Mouse (Mus musculus) kidney, postnatal 0 days (tissue): ENCODE results near the gene Sh3pxd2a. TPM values are rescaled to one million over a fixed set of nuclear protein-coding genes. Genes with fewer than 3 reads are reported as not detected.
A peak's percentile ranks its signal among the peaks of the same experiment; 100 is the strongest.

ENCODE experiments used
- ATAC-seq: fragments of 200-750 bp; cut with Nextera tagmentation; replicated peaks from 2 replicates; pipeline ENCODE4 v1.8.0; 2017; ENCODE audit warnings: low read depth, moderate number of reproducible peaks, moderate TSS enrichment, moderate library complexity; ENCODE audit not compliant: low FRiP score
- DNase-seq: peaks from one replicate; pipeline ENCODE4 v3.0.0-alpha.2; 2016; ENCODE audit warnings: low spot score
- H3K27ac ChIP-seq: fragments of 300-500 bp; sonication (generic); 2 replicates; pipeline ENCODE4 v1.5.1; 2014; ENCODE audit warnings: mild to moderate bottlenecking
- H3K27me3 ChIP-seq: fragments of 300-500 bp; sonication (generic); 2 replicates; pipeline ENCODE4 v1.6.1; 2014; ENCODE audit warnings: low read length, mixed read lengths; ENCODE audit not compliant: insufficient read depth
- H3K36me3 ChIP-seq: fragments of 300-500 bp; sonication (generic); 2 replicates; pipeline ENCODE4 v1.6.1; 2014; ENCODE audit warnings: low read length, mixed read lengths; ENCODE audit not compliant: insufficient read depth
- H3K4me1 ChIP-seq: fragments of 300-500 bp; sonication (generic); replicated peaks from 2 replicates; pipeline ENCODE4 v1.6.1; 2014; ENCODE audit warnings: antibody characterized with exemption, low read length, mixed read lengths; ENCODE audit not compliant: insufficient read depth
- H3K4me2 ChIP-seq: fragments of 300-500 bp; sonication (generic); 2 replicates; pipeline ENCODE4 v1.6.1; 2014; ENCODE audit warnings: mild to moderate bottlenecking, low read length, moderate library complexity, mixed read lengths
- H3K4me3 ChIP-seq: fragments of 300-500 bp; sonication (generic); replicated peaks from 2 replicates; pipeline ENCODE4 v1.5.1; 2014; ENCODE audit warnings: low read depth, low read length
- H3K9ac ChIP-seq: fragments of 300-500 bp; sonication (generic); 2 replicates; pipeline ENCODE4 v1.6.1; 2014; ENCODE audit warnings: low read depth, low read length
- H3K9me3 ChIP-seq: fragments of 300-500 bp; sonication (generic); replicated peaks from 2 replicates; pipeline ENCODE4 v1.6.1; 2016; ENCODE audit warnings: low read length, inconsistent platforms, mixed read lengths
- CTCF ChIP-seq: IDR thresholded peaks from 2 replicates; pipeline ENCODE4 v1.5.1; 2016; ENCODE audit warnings: antibody characterized with exemption, low read depth, mild to moderate bottlenecking, moderate library complexity
- WGBS: fragments of 180-500 bp; shearing (Covaris S2); extraction: QIAGEN DNeasy Blood & Tissue Kit; methylation state at CpG from one replicate; pipeline ENCODE4 v1.1.7; 2014; 5-methylcytosine and 5-hydroxymethylcytosine counted together
- polyA plus RNA-seq: library from polyadenylated mRNA; unstranded; fragments of >200 nt; fragmentation: Nextera tagmentation; extraction: Ambion mirVana; gene quantifications from 2 replicates; pipeline ENCODE4 v1.2.1, GENCODE M21; 2015

Sh3pxd2a gene
- polyA plus RNA-seq, 1 experiment from 2014 or later = 4.1 TPM

DNA sequence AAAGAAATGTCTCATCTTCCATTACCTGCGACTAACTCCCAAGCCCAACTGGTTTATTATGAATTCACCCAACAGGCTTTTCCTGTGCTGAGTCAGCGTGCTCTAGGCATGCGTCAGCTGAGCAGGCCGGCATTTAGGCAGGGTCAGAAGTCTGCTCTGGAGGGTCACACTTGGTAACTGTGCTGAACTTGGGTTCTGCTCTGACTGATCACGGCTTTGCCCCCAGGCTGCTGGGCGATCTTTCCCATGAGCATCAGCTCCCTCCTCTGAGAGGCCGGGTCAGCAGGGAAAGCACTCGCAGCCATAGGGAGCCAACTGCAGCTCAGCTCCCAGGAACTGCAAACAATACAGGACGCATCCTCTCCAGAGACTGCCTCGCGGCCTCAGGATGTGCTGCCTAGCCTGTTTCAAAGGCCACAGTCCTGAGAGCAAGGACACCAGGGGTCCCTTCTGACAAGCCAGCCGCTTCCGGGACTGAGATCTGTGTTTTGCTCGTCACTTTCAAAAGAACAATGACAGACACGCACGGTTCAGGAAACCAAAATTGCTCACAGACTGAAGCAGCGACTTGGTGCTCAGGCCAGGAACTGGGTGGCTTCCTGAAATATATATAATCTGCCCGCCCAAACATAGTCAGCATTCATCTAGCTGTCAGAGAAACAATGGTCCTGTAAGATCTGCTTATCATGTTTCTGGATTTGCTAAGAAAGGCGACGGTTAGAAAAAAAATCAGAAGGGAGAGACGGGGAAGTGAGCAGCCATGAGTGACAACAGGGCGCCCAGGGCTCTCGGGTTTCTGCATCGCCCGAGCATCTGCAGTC is 46.5 kb upstream of the Sh3pxd2a start:
- Histone ChIP-seq H3K4me2 (peak overlapping the region; percentile 10; the same call in 1 of the 2 replicates), H3K27me3 (no peaks in the 10 kb centered on the region), H3K9ac (no peak overlapping the region), H3K4me3 (no peak overlapping the region), H3K27ac (peak overlapping the region; percentile 88), H3K9me3 (no peaks in the 10 kb centered on the region), H3K36me3 (peaks cover 8% of the 10 kb centered on the region; the same call in 1 of the 2 replicates), H3K4me1 (peaks cover 12% of the 10 kb centered on the region; the same call in 1 of the 2 replicates)
- no peak for TF ChIP-seq CTCF
- ATAC-seq = peak; percentile 33
- WGBS = 30% methylated on average over 25 of the region's 25 CpGs
- DNase-seq = peak; percentile 70

DNA sequence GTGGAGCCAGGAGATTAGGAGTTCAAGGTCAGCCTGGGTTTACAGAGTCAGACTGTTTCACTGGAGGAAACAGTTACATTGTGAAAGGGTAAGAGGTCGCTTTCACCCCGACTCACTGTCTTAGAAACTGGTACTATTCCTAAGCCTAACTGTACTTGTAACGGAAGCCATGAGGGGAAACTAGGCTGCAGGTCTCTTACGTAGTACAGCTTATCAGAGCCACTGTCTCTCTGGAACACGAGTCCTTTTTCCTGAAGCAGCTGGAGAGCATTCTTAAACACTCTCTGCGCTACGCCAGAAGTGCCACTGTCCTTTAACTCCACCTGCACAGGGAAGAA is 45.9 kb upstream of the Sh3pxd2a start:
- Histone ChIP-seq H3K9ac (no peak overlapping the region), H3K27ac (peak overlapping the region; percentile 88), H3K4me1 (peaks cover 12% of the 10 kb centered on the region; the same call in 1 of the 2 replicates), H3K9me3 (no peaks in the 10 kb centered on the region), H3K4me3 (no peak overlapping the region), H3K27me3 (no peaks in the 10 kb centered on the region), H3K4me2 (no peak overlapping the region), H3K36me3 (peaks cover 9% of the 10 kb centered on the region; the same call in 1 of the 2 replicates)
- ATAC-seq = no peak
- TF ChIP-seq CTCF = no peak
- WGBS = 69% methylated on average over 7 of the region's 7 CpGs
- DNase-seq = peak; percentile 21

DNA sequence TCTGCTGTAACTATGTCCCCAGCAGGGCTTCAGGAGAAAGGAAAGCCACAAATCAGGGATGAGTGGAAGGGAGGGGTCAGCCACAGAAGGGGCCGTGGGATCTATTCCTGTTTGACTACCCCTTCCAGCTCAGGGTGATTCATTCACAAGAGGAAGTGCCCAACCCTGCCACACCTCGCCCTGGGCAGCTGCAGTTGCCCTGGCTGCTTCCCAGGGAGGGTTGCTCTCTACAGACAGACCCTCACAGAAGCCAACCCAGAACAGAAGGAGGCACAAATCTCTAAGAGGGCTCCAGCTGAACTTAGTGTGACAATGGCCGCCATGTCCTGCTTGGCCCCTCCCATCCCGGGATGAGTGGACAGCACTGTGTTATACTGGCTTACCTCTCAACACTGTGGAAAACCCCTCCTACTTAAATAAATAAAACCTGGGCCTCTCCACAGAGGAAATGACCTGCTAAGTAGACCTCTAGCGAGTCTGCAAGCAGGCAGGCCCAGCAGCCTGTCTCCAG is 44.6 kb upstream of the Sh3pxd2a start:
- Histone ChIP-seq H3K36me3 (peaks cover 6% of the 10 kb centered on the region; the same call in 1 of the 2 replicates), H3K4me2 (no peak overlapping the region), H3K27ac (peak overlapping the region; percentile 88), H3K9ac (no peak overlapping the region), H3K4me1 (peaks cover 12% of the 10 kb centered on the region; the same call in 1 of the 2 replicates), H3K4me3 (no peak overlapping the region), H3K27me3 (no peaks in the 10 kb centered on the region), H3K9me3 (no peaks in the 10 kb centered on the region)
- WGBS = 51% methylated on average over 5 of the region's 5 CpGs
- ATAC-seq (peak; percentile 11; the same call in 1 of the 2 replicates), DNase-seq (peak; percentile 65)
- no peak for TF ChIP-seq CTCF

DNA sequence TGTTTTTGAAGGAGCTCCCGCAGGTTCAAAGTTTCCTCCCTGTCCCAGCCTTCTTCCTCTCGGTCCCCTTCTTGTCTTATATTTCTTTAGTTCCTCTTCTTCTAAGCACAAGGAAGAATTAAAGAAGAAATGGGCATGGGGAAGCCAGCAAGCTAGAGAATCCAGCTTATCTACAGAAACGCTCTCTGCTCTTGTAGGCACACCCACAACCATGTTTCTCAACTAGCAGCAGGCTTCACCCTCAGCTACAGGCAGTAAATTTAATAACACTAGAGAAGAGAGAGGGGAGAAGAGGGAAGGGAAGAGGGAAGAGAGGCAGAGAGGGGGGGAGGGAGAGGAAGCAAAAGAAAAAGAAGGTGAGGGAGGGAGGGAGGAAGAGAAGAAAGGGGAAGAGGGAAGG is 44.0 kb upstream of the Sh3pxd2a start:
- Histone ChIP-seq H3K36me3 (peaks cover 6% of the 10 kb centered on the region; the same call in 1 of the 2 replicates), H3K9me3 (no peaks in the 10 kb centered on the region), H3K9ac (no peak overlapping the region), H3K4me1 (peaks cover 12% of the 10 kb centered on the region; the same call in 1 of the 2 replicates), H3K27ac (peak overlapping the region; percentile 88), H3K27me3 (no peaks in the 10 kb centered on the region), H3K4me3 (no peak overlapping the region), H3K4me2 (0 out of 2 replicates have a peak overlapping the region, but pooled peaks have one; percentile 18)
- no peak for TF ChIP-seq CTCF
- DNase-seq = peak; percentile 48
- no peak for ATAC-seq
- 49% methylated on average over 3 of the region's 3 CpGs for WGBS

DNA sequence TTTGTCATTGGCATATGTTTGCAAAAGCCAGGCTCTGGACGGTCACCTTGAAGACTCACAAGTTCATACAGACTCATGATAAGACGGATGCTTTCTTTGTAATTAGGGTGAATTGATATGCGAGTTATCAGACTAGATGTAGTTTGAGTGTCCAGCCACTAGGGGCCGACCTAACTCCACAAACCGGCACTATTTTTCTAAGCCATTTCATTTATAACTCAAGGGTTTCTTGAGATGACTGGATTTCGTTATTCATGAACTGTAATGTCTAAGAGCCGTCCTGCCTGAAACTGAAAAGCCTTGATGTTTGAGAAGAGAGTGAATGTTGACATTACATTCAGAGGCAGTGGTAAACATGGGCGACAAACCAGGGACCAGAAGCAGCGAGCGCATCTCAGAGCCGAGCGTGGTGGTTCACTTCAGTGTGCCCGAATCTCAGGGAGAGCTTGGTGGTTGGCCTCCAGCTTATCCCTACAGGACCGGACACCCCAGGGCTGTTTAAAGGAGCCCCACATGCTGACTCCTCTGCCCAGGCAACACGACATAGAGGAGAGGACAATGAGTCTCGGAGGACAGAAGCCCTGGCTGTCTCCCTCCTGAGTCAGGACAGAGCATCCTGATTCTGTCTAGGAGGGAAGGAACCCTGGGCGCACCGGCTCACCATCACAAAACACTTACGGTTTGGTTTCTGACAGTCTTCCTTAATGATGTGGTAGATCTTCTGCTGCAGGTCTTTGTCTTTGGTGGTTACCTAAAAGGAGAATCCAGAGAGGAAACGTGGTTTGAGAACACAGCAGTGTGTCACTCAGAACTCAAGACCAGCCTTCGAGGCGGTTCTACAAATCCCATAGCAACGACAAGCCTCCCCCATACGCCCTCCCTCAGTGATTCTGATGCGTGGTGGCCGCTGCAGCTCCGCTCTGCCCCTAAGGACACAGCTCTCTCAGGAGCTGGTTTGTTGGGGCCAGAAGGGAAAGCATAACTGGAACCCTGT is 43.2 kb upstream of the Sh3pxd2a start:
- ATAC-seq = no peak
- Histone ChIP-seq H3K36me3 (peaks cover 6% of the 10 kb centered on the region; the same call in 1 of the 2 replicates), H3K4me2 (0 out of 2 replicates have a peak overlapping the region, but pooled peaks have one; percentile 18), H3K9ac (no peak overlapping the region), H3K4me3 (no peak overlapping the region), H3K27ac (peak overlapping the region; percentile 88; the same call in 1 of the 2 replicates), H3K9me3 (no peaks in the 10 kb centered on the region), H3K27me3 (no peaks in the 10 kb centered on the region), H3K4me1 (peaks cover 12% of the 10 kb centered on the region; the same call in 1 of the 2 replicates)
- DNase-seq = peak; percentile 92
- WGBS = 48% methylated on average over 27 of the region's 27 CpGs
- peak; percentile 94 for TF ChIP-seq CTCF
